Mouse (Mus musculus) bone marrow macrophage, adult 2 months (primary cell): ENCODE measurements around the gene Pacs2.

Source experiments
- CTCF ChIP-seq: IDR thresholded peaks from 2 replicates; pipeline ENCODE4 v1.5.1; 2012; ENCODE audit warnings: low read depth, mild to moderate bottlenecking, low read length, moderate library complexity
- POLR2A ChIP-seq: IDR thresholded peaks from 2 replicates; pipeline ENCODE4 v1.6.1; 2012; ENCODE audit warnings: mild to moderate bottlenecking, low read depth, low read length, borderline replicate concordance

GRCm38 (mm10) chr12:112965783-112966182, 48.5 kb upstream of the Pacs2 start:
- TF ChIP-seq POLR2A (no peak), CTCF (no peak)
